Mouse (Mus musculus) cerebellum, adult 2 months (tissue): ENCODE measurements at regions not wholly inside any gene's neighbourhood (a gene's known extent, or its start where the extent isn't known, plus 50 kb on each side); places are given as distances from the start of the nearest gene placed in this dataset.

Experiments
- DNase-seq, 2 experiments: peaks; one replicate each; pipeline ENCODE4 v3.0.0; 2021
- H3K27ac ChIP-seq: fragments of 200-500 bp; 2 replicates; pipeline ENCODE4 v1.5.1; 2012; ENCODE audit warnings: low read length, control low read depth, inconsistent platforms; ENCODE audit not compliant: insufficient read depth
- H3K27me3 ChIP-seq: fragments of 200-500 bp; 2 replicates; pipeline ENCODE4 v1.6.1; 2012; ENCODE audit warnings: inconsistent platforms, mild to moderate bottlenecking, low read length, moderate library complexity; ENCODE audit not compliant: control insufficient read depth, insufficient read depth
- H3K4me1 ChIP-seq: fragments of 200-500 bp; 2 replicates; pipeline ENCODE4 v1.6.1; 2011; ENCODE audit warnings: low read length; ENCODE audit not compliant: control insufficient read depth, insufficient read depth
- H3K4me3 ChIP-seq: fragments of 200-500 bp; replicated peaks from 2 replicates; pipeline ENCODE3; 2011; ENCODE audit warnings: mild to moderate bottlenecking, low read depth, low read length, control low read depth; ENCODE audit not compliant: insufficient read depth
- CTCF ChIP-seq: fragments of 200-500 bp; IDR thresholded peaks from 2 replicates; pipeline ENCODE4 v1.5.1; 2011; ENCODE audit warnings: low read depth, mild to moderate bottlenecking, control low read depth, low read length, moderate library complexity, borderline replicate concordance; ENCODE audit not compliant: insufficient read depth
- POLR2A ChIP-seq: fragments of 200-500 bp; IDR thresholded peaks from 2 replicates; pipeline ENCODE4 v1.6.1; 2011; ENCODE audit warnings: low read length, control low read depth, borderline replicate concordance; ENCODE audit not compliant: insufficient read depth
- WGBS: fragments of 180-500 bp; shearing (Covaris S2); methylation state at CpG from one replicate; pipeline ENCODE4 v1.1.7; 2018; 5-methylcytosine and 5-hydroxymethylcytosine counted together

DNA sequence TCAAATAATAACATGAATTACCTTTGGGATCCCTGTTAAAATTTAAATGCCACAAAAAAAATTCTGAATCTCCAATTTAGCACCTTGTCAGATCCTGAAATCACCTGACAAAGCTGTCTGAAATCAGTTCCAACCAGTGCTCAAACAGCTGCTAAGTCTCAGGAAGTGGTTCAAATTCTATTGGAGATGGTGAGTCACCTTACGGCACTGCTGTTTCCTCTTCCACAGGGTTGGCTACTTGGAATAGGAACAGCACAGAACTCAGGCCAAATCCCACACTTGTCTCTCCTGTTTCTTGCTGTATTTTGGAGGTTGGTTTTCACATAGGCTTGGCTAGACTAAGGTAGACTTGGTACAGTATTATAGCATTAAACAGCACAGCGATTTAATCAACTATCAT lies 55.8 kb upstream of the Abhd2 start:
- Histone ChIP-seq H3K4me3 (no peak overlapping the region), H3K27me3 (no peaks in the 10 kb centered on the region), H3K4me1 (no peaks in the 10 kb centered on the region), H3K27ac (no peak overlapping the region)
- TF ChIP-seq POLR2A, result no peak
- TF ChIP-seq CTCF, result no peak
- WGBS, result 97% methylated on average over 2 of the region's 2 CpGs
- DNase-seq, result peak in 1 of 2 experiments; percentile 12

GRCm38 (mm10) chr7:79222626-79223335 lies 50.2 kb upstream of the Abhd2 start:
- H3K4me1 ChIP-seq, result no peaks in the 10 kb centered on the region
- WGBS, result 91% methylated on average over 9 of the region's 9 CpGs
- TF ChIP-seq POLR2A (no peak), CTCF (no peak)
- no peaks in the 10 kb centered on the region for H3K27me3 ChIP-seq
- H3K4me3 ChIP-seq, result no peak overlapping the region
- DNase-seq, result no peak
- H3K27ac ChIP-seq, result no peak overlapping the region
